Mouse (Mus musculus) MEL (cell line): ENCODE data around the gene Frem2.

Experiments used
- BHLHE40 ChIP-seq: IDR thresholded peaks from 2 replicates; pipeline ENCODE4 v1.6.1; 2012; ENCODE audit warnings: low read depth, mild to moderate bottlenecking, inconsistent platforms, low read length, improper control_type of control experiment, borderline replicate concordance
- CHD2 ChIP-seq: IDR thresholded peaks from 2 replicates; pipeline ENCODE4 v1.6.1; 2011; ENCODE audit warnings: low read length, improper control_type of control experiment
- GABPA ChIP-seq: IDR thresholded peaks from 2 replicates; pipeline ENCODE4 v1.6.1; 2012; ENCODE audit warnings: low read depth, mild to moderate bottlenecking, inconsistent platforms, low read length, improper control_type of control experiment, moderate library complexity
- GATA1 ChIP-seq: IDR thresholded peaks from 2 replicates; pipeline ENCODE4 v1.6.1; 2011; ENCODE audit warnings: low read depth, low read length, improper control_type of control experiment
- NRF1 ChIP-seq: IDR thresholded peaks from 2 replicates; pipeline ENCODE4 v1.6.1; 2014; ENCODE audit warnings: low read depth, mild to moderate bottlenecking, inconsistent platforms, low read length, improper control_type of control experiment, moderate library complexity; ENCODE audit not compliant: poor library complexity, insufficient read depth, severe bottlenecking
- POLR2AphosphoS2 ChIP-seq: IDR thresholded peaks from 2 replicates; pipeline ENCODE4 v1.6.1; 2011; ENCODE audit warnings: low read length, improper control_type of control experiment
- ZKSCAN1 ChIP-seq: IDR thresholded peaks from 2 replicates; pipeline ENCODE4 v1.6.1; 2012; ENCODE audit warnings: low read depth, mild to moderate bottlenecking, inconsistent platforms, low read length, improper control_type of control experiment, moderate library complexity

- TF ChIP-seq BHLHE40 = no peak
- no peak for TF ChIP-seq ZKSCAN1
- no peak for TF ChIP-seq GATA1
- TF ChIP-seq GABPA = no peak
- TF ChIP-seq POLR2AphosphoS2 = no peak
- no peak for TF ChIP-seq CHD2
- no peak for TF ChIP-seq NRF1
These were observed 47.3 kb downstream of the Frem2 start for GRCm38 (mm10) chr3:53609851-53610250.
